20 mouse cellular contexts compared by ENCODE assay signal in genomic region chr13:63927326-63927725, GRCm38 (mm10).
DNase-seq lines count a peak whose midpoint lies in the region; ATAC-seq and TF ChIP-seq lines count a peak whose summit lies in the region.
"Had no signal": no experiment of that assay in that cellular context is flagged by ENCODE, and none has a peak within 500 bp of the region (broad histone marks: within the 10 kb centered on the region; RNA-seq: fewer than 3 reads in every experiment).

No protein-coding gene starts in this region.

- WGBS in midbrain, embryonic 11.5 days, result 70% methylated on average over 4 of the region's 4 CpGs
- 83% methylated on average over 4 of the region's 4 CpGs for WGBS in midbrain, embryonic 16.5 days
- 31% methylated on average over 4 of the region's 4 CpGs for WGBS in lung, embryonic 16.5 days

- no peak for ATAC-seq in midbrain, embryonic 11.5 days (ENCODE audit: low FRiP score)
- ATAC-seq in midbrain, embryonic 16.5 days, result no peak
- ATAC-seq in lung, embryonic 16.5 days (ENCODE audit: low read depth), result peak; percentile 70
- ATAC-seq: forebrain, embryonic 15.5 days; midbrain, embryonic 15.5 days had no signal

- no peak overlapping the region for H3K4me2 ChIP-seq in midbrain, embryonic 11.5 days
- H3K4me2 ChIP-seq in midbrain, embryonic 16.5 days (ENCODE audit: low read length), result no peak overlapping the region
- no peak overlapping the region for H3K4me2 ChIP-seq in lung, embryonic 16.5 days (ENCODE audit: low read depth, low read length)
- H3K4me2 ChIP-seq: forebrain, embryonic 15.5 days; heart, embryonic 15.5 days; hindbrain, embryonic 12.5 days; limb, embryonic 15.5 days; midbrain, embryonic 15.5 days; neural tube, embryonic 13.5 days had no signal

- H3K9ac ChIP-seq in midbrain, embryonic 11.5 days (ENCODE audit: low read length), result no peak overlapping the region
- no peak overlapping the region for H3K9ac ChIP-seq in midbrain, embryonic 16.5 days (ENCODE audit: low read depth, low read length)
- no peak overlapping the region for H3K9ac ChIP-seq in lung, embryonic 16.5 days (ENCODE audit: low read length)
- H3K9ac ChIP-seq: forebrain, embryonic 15.5 days; heart, embryonic 15.5 days; hindbrain, embryonic 12.5 days; limb, embryonic 15.5 days; midbrain, embryonic 15.5 days; neural tube, embryonic 13.5 days had no signal

- H3K27ac ChIP-seq in midbrain, embryonic 11.5 days (ENCODE audit: low read depth, low read length), result no peak overlapping the region
- no peak overlapping the region for H3K27ac ChIP-seq in midbrain, embryonic 16.5 days (ENCODE audit: low read length)
- peak overlapping the region; percentile 51; the same call in 1 of the 2 replicates for H3K27ac ChIP-seq in lung, embryonic 16.5 days (ENCODE audit: low read length)
- no peak overlapping the region for H3K27ac ChIP-seq in layer of hippocampus, adult 2 months
- H3K27ac ChIP-seq: forebrain, embryonic 15.5 days; heart, embryonic 15.5 days; hindbrain, embryonic 12.5 days; left cerebral cortex, adult 2 months; limb, embryonic 15.5 days; midbrain, embryonic 15.5 days; neural tube, embryonic 13.5 days had no signal

- no peaks in the 10 kb centered on the region; the same call in 1 of the 2 replicates for H3K27me3 ChIP-seq in midbrain, embryonic 11.5 days (ENCODE audit: control insufficient read depth, insufficient read depth, low read length)
- H3K27me3 ChIP-seq in midbrain, embryonic 16.5 days (ENCODE audit: control insufficient read depth, insufficient read depth, low read depth, low read length), result no peaks in the 10 kb centered on the region; the same call in 1 of the 2 replicates
- H3K27me3 ChIP-seq in lung, embryonic 16.5 days (ENCODE audit: control insufficient read depth, insufficient read depth, low read depth, low read length), result no peaks in the 10 kb centered on the region
- H3K27me3 ChIP-seq: CH12.LX; forebrain, embryonic 15.5 days; heart, embryonic 15.5 days; hindbrain, embryonic 12.5 days; limb, embryonic 15.5 days; neural tube, embryonic 13.5 days had no signal

- no peak for TF ChIP-seq CTCF in layer of hippocampus, adult 2 months (conservative IDR thresholded peaks at IDR 0.05)

- H3K4me1 ChIP-seq in midbrain, embryonic 11.5 days (ENCODE audit: control insufficient read depth, insufficient read depth, low read length), result peaks cover 3% of the 10 kb centered on the region; the same call in 1 of the 2 replicates
- H3K4me1 ChIP-seq in midbrain, embryonic 16.5 days (ENCODE audit: control insufficient read depth, insufficient read depth, low read length), result no peaks in the 10 kb centered on the region
- H3K4me1 ChIP-seq in lung, embryonic 16.5 days (replicated peaks; ENCODE audit: control insufficient read depth, insufficient read depth, low read length), result peaks cover 27% of the 10 kb centered on the region
- H3K4me1 ChIP-seq: midbrain, embryonic 15.5 days had no signal

- no peak overlapping the region for H3K4me3 ChIP-seq in midbrain, embryonic 11.5 days (ENCODE audit: low read depth, low read length)
- H3K4me3 ChIP-seq in midbrain, embryonic 16.5 days (ENCODE audit: low read depth, low read length), result no peak overlapping the region
- no peak overlapping the region for H3K4me3 ChIP-seq in lung, embryonic 16.5 days (ENCODE audit: low read length)
- H3K4me3 ChIP-seq in layer of hippocampus, adult 2 months, result no peak overlapping the region
- H3K4me3 ChIP-seq: forebrain, embryonic 15.5 days; heart, embryonic 15.5 days; hindbrain, embryonic 12.5 days; left cerebral cortex, adult 2 months; limb, embryonic 15.5 days; midbrain, embryonic 15.5 days; neural tube, embryonic 13.5 days had no signal

- peak; percentile 79 for DNase-seq in midbrain, embryonic 11.5 days (ENCODE audit: low spot score, missing footprints)
- peak; percentile 61 for DNase-seq in embryo, embryonic 11 days
- DNase-seq in layer of hippocampus, adult 2 months (ENCODE audit: low spot score in 2 of 2), result no peak
- no peak for DNase-seq in thymus, postnatal 14 days
- DNase-seq in testis, postnatal 10 days (ENCODE audit: low spot score), result no peak
- DNase-seq: adrenal gland, postnatal 25 days; cerebellum, postnatal 14 days; gastrocnemius, postnatal 10 days; kidney, adult 2 months; retina, postnatal 1 day had no signal

- H3K36me3 ChIP-seq in midbrain, embryonic 11.5 days (ENCODE audit: control insufficient read depth, insufficient read depth, low read length), result no peaks in the 10 kb centered on the region
- no peaks in the 10 kb centered on the region for H3K36me3 ChIP-seq in midbrain, embryonic 16.5 days (ENCODE audit: control insufficient read depth, insufficient read depth, low read length)
- no peaks in the 10 kb centered on the region for H3K36me3 ChIP-seq in lung, embryonic 16.5 days (ENCODE audit: control insufficient read depth, insufficient read depth, low read length)
- H3K36me3 ChIP-seq: forebrain, embryonic 15.5 days; heart, embryonic 15.5 days; hindbrain, embryonic 12.5 days; limb, embryonic 15.5 days; midbrain, embryonic 15.5 days; neural tube, embryonic 13.5 days had no signal

- H3K9me3 ChIP-seq in midbrain, embryonic 11.5 days (ENCODE audit: control insufficient read depth, low read length), result no peaks in the 10 kb centered on the region
- H3K9me3 ChIP-seq in midbrain, embryonic 16.5 days (replicated peaks; ENCODE audit: control insufficient read depth, low read length, poor library complexity, severe bottlenecking), result no peaks in the 10 kb centered on the region
- H3K9me3 ChIP-seq in lung, embryonic 16.5 days (ENCODE audit: control insufficient read depth, low read length), result no peaks in the 10 kb centered on the region
- H3K9me3 ChIP-seq: forebrain, embryonic 15.5 days; heart, embryonic 15.5 days; hindbrain, embryonic 12.5 days; limb, embryonic 15.5 days; midbrain, embryonic 15.5 days; neural tube, embryonic 13.5 days had no signal

Comparison
In these comparisons a context has a peak if more than half of its experiments do, and no peak if none do; other contexts are left out.
1. DNase-seq: peak in midbrain, embryonic 11.5 days (single experiment) and embryo, embryonic 11 days (single experiment); none in layer of hippocampus, adult 2 months (0 of 2), thymus, postnatal 14 days (single experiment) and testis, postnatal 10 days (single experiment).